30 mouse cellular contexts compared by ENCODE assay signal in the genomic region with DNA sequence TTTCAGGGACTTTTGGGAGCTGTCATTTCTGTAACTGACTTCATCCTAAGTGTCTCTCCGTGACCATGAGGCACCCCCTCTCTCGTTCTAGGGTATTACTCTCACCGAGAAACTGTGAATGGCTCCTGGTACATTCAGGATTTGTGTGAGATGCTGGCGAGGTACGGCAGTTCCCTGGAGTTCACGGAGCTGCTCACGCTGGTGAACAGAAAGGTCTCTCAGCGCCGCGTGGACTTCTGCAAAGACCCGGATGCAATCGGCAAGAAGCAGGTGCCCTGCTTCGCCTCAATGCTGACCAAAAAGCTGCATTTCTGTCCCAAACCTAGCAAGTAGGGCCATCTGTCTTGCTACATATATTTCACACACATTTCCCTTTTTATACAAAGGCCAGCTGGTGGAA. TPM values are rescaled to one million over a fixed set of nuclear protein-coding genes. Genes with fewer than 3 reads are reported as not detected.
"Had no signal": no experiment of that assay in that cellular context is flagged by ENCODE, and none has a peak within 500 bp of the region (broad histone marks: within the 10 kb centered on the region; RNA-seq: fewer than 3 reads in every experiment).

No protein-coding gene starts in this region.

- H3K27me3 ChIP-seq: limb, embryonic 12.5 days; limb, embryonic 13.5 days; limb, embryonic 15.5 days; liver, embryonic 12.5 days; liver, embryonic 13.5 days; liver, embryonic 15.5 days; lung, embryonic 15.5 days; megakaryocyte, embryonic 14.5 days; midbrain, embryonic 12.5 days; midbrain, embryonic 13.5 days; midbrain, embryonic 15.5 days; neural tube, embryonic 12.5 days had no signal

- H3K4me1 ChIP-seq: limb, embryonic 10.5 days; limb, embryonic 12.5 days; limb, embryonic 13.5 days; limb, embryonic 15.5 days; liver, embryonic 12.5 days; liver, embryonic 13.5 days; liver, embryonic 15.5 days; lung, embryonic 15.5 days; midbrain, embryonic 10.5 days; midbrain, embryonic 12.5 days; midbrain, embryonic 15.5 days; neural tube, embryonic 12.5 days had no signal

- H3K4me3 ChIP-seq: limb, embryonic 10.5 days; limb, embryonic 12.5 days; limb, embryonic 13.5 days; limb, embryonic 15.5 days; liver, embryonic 12.5 days; liver, embryonic 13.5 days; liver, embryonic 15.5 days; lung, embryonic 15.5 days; megakaryocyte, embryonic 14.5 days; midbrain, embryonic 10.5 days; midbrain, embryonic 12.5 days; midbrain, embryonic 13.5 days; midbrain, embryonic 15.5 days; myocyte; neural tube, embryonic 12.5 days had no signal

- H3K36me3 ChIP-seq: midbrain, embryonic 15.5 days had no signal

- DNase-seq: left cerebral cortex, postnatal 4 days; liver; liver, embryonic 13.5 days; liver, postnatal 0 days; lung, adult 18-20 months; lung, adult 2 months; lung, embryonic 14.5 days; lung, postnatal 10 days; lung, postnatal 14 days; lung, postnatal 36 days; lung, postnatal 4 days; midbrain, embryonic 14.5 days had no signal

- H3K27ac ChIP-seq: limb, embryonic 10.5 days; limb, embryonic 12.5 days; limb, embryonic 13.5 days; limb, embryonic 15.5 days; liver, embryonic 12.5 days; liver, embryonic 13.5 days; liver, embryonic 14.5 days; liver, embryonic 15.5 days; lung, embryonic 15.5 days; macrophage; midbrain, embryonic 10.5 days; midbrain, embryonic 12.5 days; midbrain, embryonic 13.5 days; midbrain, embryonic 15.5 days; neural tube, embryonic 12.5 days had no signal

- H3K9me3 ChIP-seq: limb, embryonic 10.5 days; limb, embryonic 12.5 days; limb, embryonic 13.5 days; limb, embryonic 15.5 days; liver, embryonic 12.5 days; liver, embryonic 13.5 days; liver, embryonic 15.5 days; lung, embryonic 15.5 days; megakaryocyte, embryonic 14.5 days; midbrain, embryonic 10.5 days; midbrain, embryonic 12.5 days; midbrain, embryonic 13.5 days; midbrain, embryonic 15.5 days; neural tube, embryonic 12.5 days had no signal

RNA-seq across cellular contexts. Expression of gene Mcub, which starts 56.8 kb away (rescaled TPM):
- total RNA-seq: liver, adult 2 months; megakaryocyte-erythroid progenitor cell, adult 5-6 weeks had no signal
